Mouse (Mus musculus) adrenal gland, postnatal 14 days (tissue): ENCODE measurements at regions not wholly inside any gene's neighbourhood (a gene's known extent, or its start where the extent isn't known, plus 50 kb on each side); places are given as distances from the start of the nearest gene placed in this dataset.

ENCODE experiments used
- DNase-seq: peaks from one replicate; pipeline ENCODE4 v3.0.0; 2021; ENCODE audit warnings: mixed read lengths
- microRNA-seq, 2 experiments: library from miRNA; unstranded; fragments of <30 nt; microRNA quantifications; one replicate each; pipeline ENCODE4 v1.2.0; 2021

- no peak for DNase-seq
Observed at GRCm38 (mm10) chr3:33262797-33263196, 119.8 kb upstream of the Pex5l start.

DNA sequence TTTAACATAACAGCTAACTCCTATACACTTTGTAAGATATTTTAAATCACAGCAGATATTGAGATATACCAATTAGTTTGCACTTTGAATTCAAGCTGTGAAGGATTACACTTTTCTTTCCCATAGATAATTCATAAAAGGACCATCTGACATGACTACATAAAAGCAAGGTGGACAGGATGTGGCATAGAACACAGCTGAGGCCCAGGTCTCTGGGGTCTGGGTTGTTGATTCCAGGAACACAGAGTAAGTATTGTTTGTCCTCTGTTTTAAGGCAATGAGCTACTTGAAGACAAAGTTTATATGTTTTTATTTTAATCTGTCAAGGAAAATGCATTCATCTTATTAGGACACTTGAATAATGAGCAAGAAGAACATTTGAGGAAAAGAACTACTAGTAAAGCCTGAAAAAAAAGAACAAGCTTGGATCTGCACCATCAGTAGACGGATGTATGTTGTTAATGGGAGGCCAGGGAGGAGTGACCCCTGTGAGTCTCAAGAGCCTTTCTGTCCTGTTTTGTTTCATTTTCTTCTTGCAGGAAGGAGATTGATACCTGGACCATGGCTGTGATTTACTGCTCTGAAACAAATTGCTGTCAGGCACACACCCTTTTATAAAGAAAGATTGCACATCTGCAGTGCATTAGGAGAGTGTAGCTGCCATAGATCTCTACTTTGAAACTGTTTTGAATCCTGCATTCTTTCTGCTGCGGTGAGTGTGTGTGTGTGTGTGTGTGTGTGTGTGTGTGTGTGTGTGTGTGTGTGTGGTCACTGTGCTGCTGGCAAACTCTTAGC is 76.4 kb upstream of the Pex5l start:
- DNase-seq = no peak

- DNase-seq = no peak
Observed at GRCm38 (mm10) chr3:33218291-33218690, 75.2 kb upstream of the Pex5l start.

- no peak for DNase-seq
Observed at GRCm38 (mm10) chr3:33217360-33218034, 74.5 kb upstream of the Pex5l start.

DNA sequence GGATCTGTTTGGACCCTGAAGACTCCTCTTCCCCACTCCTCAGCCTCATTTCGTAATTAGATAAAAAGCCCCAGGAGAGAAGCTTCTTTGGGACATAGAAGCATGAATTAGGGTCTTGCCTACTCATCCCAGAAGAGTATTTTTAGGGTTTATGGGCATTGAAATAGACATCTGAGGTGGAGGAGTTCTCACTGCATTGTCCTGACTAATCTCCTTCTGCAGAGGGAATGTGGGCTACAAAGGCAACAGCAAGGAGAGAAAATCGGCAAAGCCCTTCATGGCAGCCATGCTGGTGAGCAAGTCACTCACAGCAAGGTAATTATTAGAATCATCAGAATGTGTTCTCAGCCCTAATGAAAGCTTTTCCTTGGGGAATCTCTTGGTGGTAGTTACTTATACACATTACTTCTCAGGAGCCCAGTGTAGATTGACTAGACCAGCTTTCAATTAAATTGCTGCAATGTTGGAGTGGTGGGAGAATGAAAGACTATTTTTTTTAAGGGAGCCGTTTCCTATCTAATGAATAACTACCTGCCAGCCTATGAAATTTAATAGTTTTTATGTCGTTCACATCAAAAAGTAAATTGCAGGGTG is 68.3 kb upstream of the Pex5l start:
- no peak for DNase-seq

Small RNA genes lying in the stretch of these regions (microRNA-seq; reads per million reads assigned to microRNA genes)
- 0 reads per million in 2 experiments for gene Gm27974
